Mouse (Mus musculus) frontal cortex, adult 2 months (tissue): ENCODE measurements at regions not wholly inside any gene's neighbourhood (a gene's known extent, or its start where the extent isn't known, plus 50 kb on each side); places are given as distances from the start of the nearest gene placed in this dataset.

Source experiments
- DNase-seq, 2 experiments: peaks; one replicate each; pipeline ENCODE4 v3.0.0; 2022; ENCODE audit warnings: low spot score in 1 of 2; ENCODE audit errors: extremely low spot score in 1 of 2

DNA sequence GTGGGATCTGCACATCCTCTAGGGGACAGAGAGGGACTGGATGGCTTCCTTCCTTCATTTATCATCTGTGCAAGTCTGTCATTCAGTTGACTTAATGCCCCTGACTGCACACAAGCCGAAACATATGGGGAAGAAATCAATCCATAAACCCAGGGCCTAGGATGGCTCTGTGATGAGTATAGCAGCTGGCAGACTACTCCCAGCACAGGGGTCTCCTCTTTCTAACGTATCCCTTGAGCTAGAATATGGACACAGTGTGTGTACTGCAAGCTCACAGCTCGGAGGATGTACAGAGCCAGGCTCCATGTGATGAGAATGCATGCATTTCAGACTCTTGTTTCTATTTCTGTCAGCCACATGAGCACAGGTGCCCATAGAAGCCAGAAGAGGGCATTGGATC is 180.3 kb downstream of the Parn start:
- no peak for DNase-seq

DNA sequence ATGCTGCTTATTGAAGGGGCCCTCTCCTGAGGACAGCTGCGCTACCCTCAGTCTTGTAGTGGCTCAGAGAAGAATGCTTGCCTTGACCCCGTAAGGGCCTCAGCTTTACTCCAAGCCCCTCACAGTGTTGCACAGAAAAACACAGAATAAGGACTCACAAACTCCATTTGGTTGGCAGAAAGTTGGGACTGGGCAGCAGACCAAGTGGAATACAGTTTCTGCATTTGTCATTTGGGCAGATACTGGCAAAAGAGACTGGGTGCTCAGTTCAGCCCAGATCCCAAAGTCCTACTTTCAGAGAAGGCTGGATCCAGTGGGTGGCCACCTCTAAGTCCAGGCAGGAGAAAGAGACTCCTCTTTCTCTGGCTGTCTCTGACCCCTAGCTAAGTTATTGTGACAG is 181.4 kb downstream of the Parn start:
- peak in 1 of 2 experiments; percentile 37 for DNase-seq

DNA sequence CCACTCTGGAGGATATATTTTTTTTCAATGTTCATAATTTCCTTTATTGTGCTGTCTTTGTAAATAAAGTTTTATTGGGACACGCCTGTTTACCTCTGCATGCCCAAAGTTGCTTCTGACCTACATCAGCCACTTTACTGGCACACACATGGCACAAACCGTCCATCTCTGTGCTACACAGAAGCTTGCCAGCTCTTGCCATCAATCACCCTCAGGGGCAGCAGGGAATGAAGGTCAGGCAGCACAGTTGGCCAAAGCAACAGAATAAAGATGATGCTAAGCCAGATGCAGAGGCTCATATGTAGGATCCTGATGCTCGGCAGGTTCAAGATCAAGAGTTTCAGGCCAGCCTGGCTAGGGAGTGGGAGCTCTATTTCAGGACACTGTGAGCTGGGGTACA is 187.7 kb downstream of the Parn start:
- no peak for DNase-seq

- DNase-seq: no peak
Observed at GRCm38 (mm10) chr16:13476653-13477052, 191.3 kb downstream of the Parn start.

GRCm38 (mm10) chr16:13474956-13475355 is 193.0 kb downstream of the Parn start:
- no peak for DNase-seq

DNA sequence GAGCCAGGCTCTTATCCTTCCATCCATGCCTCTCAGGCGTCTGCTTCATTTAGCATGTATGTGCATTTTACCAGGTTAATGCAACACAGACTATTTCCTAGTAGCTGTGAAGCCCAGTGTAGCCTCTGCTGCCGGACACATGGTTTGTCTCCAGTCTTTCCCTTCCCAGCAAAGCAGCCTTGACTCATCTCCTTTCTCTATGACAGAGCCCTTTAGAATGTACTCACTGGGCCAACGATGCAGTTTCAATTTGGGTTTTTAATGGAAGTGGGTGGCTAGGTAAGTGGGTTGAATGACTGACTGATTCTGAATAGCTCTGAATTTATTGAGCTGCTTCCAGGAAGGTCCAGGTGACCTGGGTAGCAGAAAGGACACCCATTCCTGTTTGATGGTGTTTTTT is 193.7 kb downstream of the Parn start:
- no peak for DNase-seq

GRCm38 (mm10) chr16:13467139-13467538 is 200.8 kb downstream of the Parn start:
- DNase-seq: peak in 1 of 2 experiments; percentile 36
